Mouse (Mus musculus) kidney, embryonic 16.5 days (tissue): ENCODE measurements around the gene Gm15140. TPM values are rescaled to one million over a fixed set of nuclear protein-coding genes. Genes with fewer than 3 reads are reported as not detected.
"Not testable (repeated sequence)": the region's sequence is repeated elsewhere in the genome, so short reads cannot be mapped to it uniquely, and the experiment has no call there.

Experiments
- ATAC-seq: fragments of 200-750 bp; cut with Nextera tagmentation; 2 replicates; pipeline ENCODE4 v1.8.0; 2017; ENCODE audit warnings: moderate TSS enrichment; ENCODE audit not compliant: low FRiP score, low TSS enrichment
- H3K27ac ChIP-seq: fragments of 300-500 bp; sonication (generic); 2 replicates; pipeline ENCODE4 v1.5.1; 2014; ENCODE audit warnings: low read length
- H3K27me3 ChIP-seq: fragments of 300-500 bp; sonication (generic); 2 replicates; pipeline ENCODE4 v1.6.1; 2014; ENCODE audit warnings: low read length, control low read depth, mixed read lengths; ENCODE audit not compliant: insufficient read depth
- H3K36me3 ChIP-seq: fragments of 300-500 bp; sonication (generic); 2 replicates; pipeline ENCODE4 v1.6.1; 2014; ENCODE audit warnings: low read length, control low read depth, mixed read lengths; ENCODE audit not compliant: insufficient read depth
- H3K4me1 ChIP-seq: fragments of 300-500 bp; sonication (generic); 2 replicates; pipeline ENCODE4 v1.6.1; 2014; ENCODE audit warnings: low read length, control low read depth, mixed read lengths; ENCODE audit not compliant: insufficient read depth
- H3K4me2 ChIP-seq: fragments of 300-500 bp; sonication (generic); replicated peaks from 2 replicates; pipeline ENCODE4 v1.6.1; 2014; ENCODE audit warnings: low read depth, low read length
- H3K4me3 ChIP-seq: fragments of 300-500 bp; sonication (generic); 2 replicates; pipeline ENCODE4 v1.5.1; 2014; ENCODE audit warnings: mild to moderate bottlenecking, low read length
- H3K9ac ChIP-seq: fragments of 300-500 bp; sonication (generic); replicated peaks from 2 replicates; pipeline ENCODE4 v1.6.1; 2014; ENCODE audit warnings: low read length
- H3K9me3 ChIP-seq: fragments of 300-500 bp; sonication (generic); 2 replicates; pipeline ENCODE4 v1.6.1; 2016; ENCODE audit warnings: low read length, control low read depth
- WGBS: fragments of 180-500 bp; shearing (Covaris S2); extraction: QIAGEN DNeasy Blood & Tissue Kit; methylation state at CpG from one replicate; pipeline ENCODE4 v1.1.7; 2014; 5-methylcytosine and 5-hydroxymethylcytosine counted together
- polyA plus RNA-seq: library from polyadenylated mRNA; unstranded; fragments of >200 nt; fragmentation: Nextera tagmentation; extraction: Ambion mirVana; gene quantifications from 2 replicates; pipeline ENCODE4 v1.2.1, GENCODE M21; 2015

The Gm15140 gene
- polyA plus RNA-seq: not detected in 2 replicates

GRCm38 (mm10) chrX:154120585-154120984, at the start of gene Gm15140:
Gene Gm15140, minus strand, starts transcription at chrX:154120685.
- WGBS: 85% methylated on average over 1 of the region's 1 CpGs
- not testable (repeated sequence) for H3K9me3 ChIP-seq, H3K27ac ChIP-seq, H3K9ac ChIP-seq, H3K27me3 ChIP-seq, H3K4me2 ChIP-seq, H3K36me3 ChIP-seq, ATAC-seq, H3K4me3 ChIP-seq, H3K4me1 ChIP-seq

Other genes with a start within 250 kb of the Gm15140 start
- not detected in 2 replicates for gene Samt1, start 108.0 kb downstream of the Gm15140 start, polyA plus RNA-seq
- not detected in 2 replicates for gene 4921511M17Rik, start 86.9 kb downstream of the Gm15140 start, polyA plus RNA-seq
- not detected in 2 replicates for gene Gm10057, start 65.6 kb downstream of the Gm15140 start, polyA plus RNA-seq
- not detected in 2 replicates for gene 4930524N10Rik, start 222.7 kb upstream of the Gm15140 start, polyA plus RNA-seq